Mouse (Mus musculus): ENCODE results near the gene Rhbg. TPM values are rescaled to one million over a fixed set of nuclear protein-coding genes. Genes with fewer than 3 reads are reported as not detected.

The Rhbg gene
- polyA plus RNA-seq, 2 experiments = 11.0 to 17.0 TPM

- Histone ChIP-seq H3K4me3 (replicated peaks; ENCODE audit: low read length) (no peak overlapping the region), H3K36me3 (ENCODE audit: control insufficient read depth, insufficient read depth, low read length) (no peaks in the 10 kb centered on the region), H3K9me3 (ENCODE audit: control insufficient read depth, low read length) (no peaks in the 10 kb centered on the region), H3K27ac (replicated peaks; ENCODE audit: low read depth, low read length) (no peak overlapping the region), H3K4me1 (ENCODE audit: control insufficient read depth, insufficient read depth, low read length) (no peaks in the 10 kb centered on the region), H3K9ac (ENCODE audit: low read depth, low read length, severe bottlenecking) (no peak overlapping the region), H3K27me3 (ENCODE audit: control insufficient read depth, insufficient read depth, low read length) (peaks cover 51% of the 10 kb centered on the region), H3K4me2 (replicated peaks; ENCODE audit: low read depth, low read length, severe bottlenecking) (no peak overlapping the region)
- DNase-seq (ENCODE audit: low spot score) = peak; percentile 78
- WGBS = 0% methylated on average over 6 of the region's 6 CpGs
- ATAC-seq (ENCODE audit: low FRiP score, low read depth) = peak; percentile 34; the same call in 1 of the 2 replicates
- TF ChIP-seq POLR2A (IDR thresholded peaks at IDR 0.05; ENCODE audit: borderline replicate concordance, extremely low read depth, insufficient read depth, insufficient read length) = no peak
Observed at GRCm38 (mm10) chr3:88220842-88221241, 33.7 kb downstream of the Rhbg start.

- H3K9ac ChIP-seq (ENCODE audit: low read depth, low read length, severe bottlenecking) = no peak overlapping the region
- H3K4me1 ChIP-seq (ENCODE audit: control insufficient read depth, insufficient read depth, low read length) = no peaks in the 10 kb centered on the region
- TF ChIP-seq POLR2A (IDR thresholded peaks at IDR 0.05; ENCODE audit: borderline replicate concordance, extremely low read depth, insufficient read depth, insufficient read length) = no peak
- no peak overlapping the region for H3K4me2 ChIP-seq (replicated peaks; ENCODE audit: low read depth, low read length, severe bottlenecking)
- no peak overlapping the region for H3K27ac ChIP-seq (replicated peaks; ENCODE audit: low read depth, low read length)
- H3K9me3 ChIP-seq (ENCODE audit: control insufficient read depth, low read length) = no peaks in the 10 kb centered on the region
- DNase-seq (ENCODE audit: low spot score) (no peak), ATAC-seq (ENCODE audit: low FRiP score, low read depth) (no peak)
- 8% methylated on average over 8 of the region's 9 CpGs for WGBS
- H3K4me3 ChIP-seq (replicated peaks; ENCODE audit: low read length) = no peak overlapping the region
- no peaks in the 10 kb centered on the region for H3K36me3 ChIP-seq (ENCODE audit: control insufficient read depth, insufficient read depth, low read length)
- H3K27me3 ChIP-seq (ENCODE audit: control insufficient read depth, insufficient read depth, low read length) = peaks cover 60% of the 10 kb centered on the region
Observed at GRCm38 (mm10) chr3:88219940-88220339, 34.6 kb downstream of the Rhbg start.

GRCm38 (mm10) chr3:88217679-88218078, 36.8 kb downstream of the Rhbg start:
- DNase-seq (ENCODE audit: low spot score) (no peak), ATAC-seq (ENCODE audit: low FRiP score, low read depth) (no peak)
- 57% methylated on average over 1 of the region's 2 CpGs for WGBS
- no peak for TF ChIP-seq POLR2A (IDR thresholded peaks at IDR 0.05; ENCODE audit: borderline replicate concordance, extremely low read depth, insufficient read depth, insufficient read length)
- Histone ChIP-seq H3K4me3 (replicated peaks; ENCODE audit: low read length) (no peak overlapping the region), H3K9me3 (ENCODE audit: control insufficient read depth, low read length) (no peaks in the 10 kb centered on the region), H3K27me3 (ENCODE audit: control insufficient read depth, insufficient read depth, low read length) (peaks cover 80% of the 10 kb centered on the region), H3K4me2 (replicated peaks; ENCODE audit: low read depth, low read length, severe bottlenecking) (no peak overlapping the region), H3K9ac (ENCODE audit: low read depth, low read length, severe bottlenecking) (no peak overlapping the region), H3K36me3 (ENCODE audit: control insufficient read depth, insufficient read depth, low read length) (no peaks in the 10 kb centered on the region), H3K4me1 (ENCODE audit: control insufficient read depth, insufficient read depth, low read length) (peaks cover 2% of the 10 kb centered on the region; the same call in 1 of the 2 replicates), H3K27ac (replicated peaks; ENCODE audit: low read depth, low read length) (no peak overlapping the region)

- WGBS = 10% methylated on average over 7 of the region's 7 CpGs
- H3K4me1 ChIP-seq (ENCODE audit: control insufficient read depth, insufficient read depth, low read length) = peaks cover 2% of the 10 kb centered on the region; the same call in 1 of the 2 replicates
- H3K9ac ChIP-seq (ENCODE audit: low read depth, low read length, severe bottlenecking) = no peak overlapping the region
- no peak for TF ChIP-seq POLR2A (IDR thresholded peaks at IDR 0.05; ENCODE audit: borderline replicate concordance, extremely low read depth, insufficient read depth, insufficient read length)
- ATAC-seq (ENCODE audit: low FRiP score, low read depth) (no peak), DNase-seq (ENCODE audit: low spot score) (no peak)
- H3K27ac ChIP-seq (replicated peaks; ENCODE audit: low read depth, low read length) = no peak overlapping the region
- H3K4me2 ChIP-seq (replicated peaks; ENCODE audit: low read depth, low read length, severe bottlenecking) = no peak overlapping the region
- H3K27me3 ChIP-seq (ENCODE audit: control insufficient read depth, insufficient read depth, low read length) = peaks cover 88% of the 10 kb centered on the region
- no peaks in the 10 kb centered on the region for H3K9me3 ChIP-seq (ENCODE audit: control insufficient read depth, low read length)
- no peaks in the 10 kb centered on the region for H3K36me3 ChIP-seq (ENCODE audit: control insufficient read depth, insufficient read depth, low read length)
- H3K4me3 ChIP-seq (replicated peaks; ENCODE audit: low read length) = no peak overlapping the region
Observed at GRCm38 (mm10) chr3:88216534-88217326, 37.8 kb downstream of the Rhbg start.

- TF ChIP-seq POLR2A (IDR thresholded peaks at IDR 0.05; ENCODE audit: borderline replicate concordance, extremely low read depth, insufficient read depth, insufficient read length) = no peak
- H3K27me3 ChIP-seq (ENCODE audit: control insufficient read depth, insufficient read depth, low read length) = peaks cover 93% of the 10 kb centered on the region
- no peak overlapping the region for H3K27ac ChIP-seq (replicated peaks; ENCODE audit: low read depth, low read length)
- peaks cover 2% of the 10 kb centered on the region; the same call in 1 of the 2 replicates for H3K4me1 ChIP-seq (ENCODE audit: control insufficient read depth, insufficient read depth, low read length)
- no peak for DNase-seq (ENCODE audit: low spot score)
- ATAC-seq (ENCODE audit: low FRiP score, low read depth) = no peak
- 4% methylated on average over 6 of the region's 6 CpGs for WGBS
- H3K9me3 ChIP-seq (ENCODE audit: control insufficient read depth, low read length) = no peaks in the 10 kb centered on the region
- no peak overlapping the region for H3K4me2 ChIP-seq (replicated peaks; ENCODE audit: low read depth, low read length, severe bottlenecking)
- no peak overlapping the region for H3K9ac ChIP-seq (ENCODE audit: low read depth, low read length, severe bottlenecking)
- no peaks in the 10 kb centered on the region for H3K36me3 ChIP-seq (ENCODE audit: control insufficient read depth, insufficient read depth, low read length)
- H3K4me3 ChIP-seq (replicated peaks; ENCODE audit: low read length) = 0 out of 2 replicates have a peak overlapping the region, but pooled peaks have one; percentile 23
Observed at GRCm38 (mm10) chr3:88216116-88216515, 38.4 kb downstream of the Rhbg start.
